Mouse (Mus musculus) E14TG2a.4 (cell line): ENCODE measurements around the gene Myog.

ENCODE experiments used
- H3K27me3 ChIP-seq: 2 replicates; pipeline ENCODE4 v1.6.1; 2014; ENCODE audit warnings: low read length, control low read depth; ENCODE audit not compliant: insufficient read depth
- H3K36me3 ChIP-seq: 2 replicates; pipeline ENCODE4 v1.6.1; 2014; ENCODE audit warnings: low read length, control low read depth; ENCODE audit not compliant: insufficient read depth
- H3K4me1 ChIP-seq: replicated peaks from 2 replicates; pipeline ENCODE4 v1.6.1; 2014; ENCODE audit warnings: low read depth, low read length, control low read depth
- H3K4me3 ChIP-seq: replicated peaks from 2 replicates; pipeline ENCODE4 v1.5.1; 2014; ENCODE audit warnings: mild to moderate bottlenecking, low read length
- H3K9me3 ChIP-seq: 2 replicates; pipeline ENCODE4 v1.6.1; 2014; ENCODE audit warnings: low read length, control low read depth
- CTCF ChIP-seq: conservative IDR thresholded peaks from 2 replicates; pipeline ENCODE4 v1.5.1; 2014; ENCODE audit warnings: low read length
- NANOG ChIP-seq: IDR thresholded peaks from 2 replicates; pipeline ENCODE4 v1.6.1; 2014; ENCODE audit warnings: borderline replicate concordance, low read length, mixed read lengths
- POU5F1 ChIP-seq: IDR thresholded peaks from 2 replicates; pipeline ENCODE4 v1.6.1; 2014; ENCODE audit warnings: low read length, borderline replicate concordance

Myog gene

DNA sequence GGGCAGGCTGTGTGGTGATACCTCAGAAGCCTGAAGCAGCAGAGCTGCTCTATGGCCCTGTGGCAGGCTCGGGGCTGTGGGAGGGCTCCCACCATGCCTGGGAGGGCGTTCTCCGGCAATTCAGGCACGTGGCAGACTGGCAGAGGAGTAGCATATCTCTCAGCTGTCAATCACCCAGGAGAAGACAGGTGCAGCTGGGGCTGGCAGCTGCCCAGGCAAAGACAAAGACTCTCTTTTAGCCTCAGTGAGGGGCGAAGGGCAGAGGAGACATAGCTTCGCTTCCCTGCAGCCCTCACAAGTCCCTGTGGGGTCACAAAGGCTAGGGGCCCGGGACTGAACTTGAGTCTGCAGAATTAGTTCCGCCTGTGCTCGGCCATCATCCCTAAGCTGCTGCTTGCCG, 17.6 kb downstream of the Myog start:
- Histone ChIP-seq H3K27me3 (no peaks in the 10 kb centered on the region), H3K4me1 (peaks cover 30% of the 10 kb centered on the region), H3K36me3 (peaks cover 97% of the 10 kb centered on the region), H3K4me3 (no peak overlapping the region), H3K9me3 (no peaks in the 10 kb centered on the region)
- TF ChIP-seq CTCF (no peak), POU5F1 (no peak), NANOG (no peak)

DNA sequence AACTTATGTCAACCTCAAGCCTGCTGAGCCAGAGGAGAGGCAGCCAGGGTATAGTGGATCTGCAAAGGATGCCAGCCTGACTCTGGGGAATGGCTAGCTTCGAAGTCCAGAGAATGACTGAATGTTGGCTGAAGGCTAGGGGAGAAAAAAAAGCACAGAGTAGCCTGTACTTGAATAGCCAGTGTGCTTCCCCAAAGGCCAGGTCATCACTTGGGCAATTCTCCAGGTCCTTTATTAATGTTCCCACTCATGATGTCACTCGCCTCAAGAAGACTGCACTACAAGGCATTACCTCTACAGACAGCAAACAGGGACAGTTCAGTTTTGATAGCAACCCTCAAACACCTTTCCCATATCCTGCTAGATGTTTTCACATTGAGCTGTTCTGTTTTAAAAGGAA, 20.5 kb downstream of the Myog start:
- Histone ChIP-seq H3K4me3 (no peak overlapping the region), H3K36me3 (peaks cover 95% of the 10 kb centered on the region), H3K9me3 (no peaks in the 10 kb centered on the region), H3K4me1 (peaks cover 22% of the 10 kb centered on the region), H3K27me3 (no peaks in the 10 kb centered on the region)
- TF ChIP-seq CTCF (no peak), NANOG (no peak), POU5F1 (no peak)

DNA sequence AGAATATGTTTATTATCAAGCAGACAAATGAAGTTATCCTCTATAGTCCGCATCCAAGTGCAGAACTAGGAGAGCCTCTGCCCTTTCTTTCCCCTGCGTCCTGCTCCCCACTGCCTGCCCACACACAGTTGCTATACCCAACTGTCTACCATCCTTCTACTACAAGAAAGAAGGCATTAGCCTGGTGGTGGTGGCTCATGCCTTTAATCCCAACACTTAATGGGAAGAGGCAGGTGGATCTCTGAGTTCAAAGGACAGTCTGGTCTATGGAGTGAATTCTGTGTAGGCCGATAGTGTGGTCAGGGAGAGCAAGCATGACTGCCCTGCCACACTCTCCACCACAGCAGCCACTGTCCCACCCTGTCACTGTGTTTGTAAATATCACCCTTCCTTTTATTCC, 20.9 kb downstream of the Myog start:
- Histone ChIP-seq H3K36me3 (peaks cover 95% of the 10 kb centered on the region), H3K9me3 (no peaks in the 10 kb centered on the region)
- TF ChIP-seq NANOG (no peak), CTCF (no peak), POU5F1 (no peak)

DNA sequence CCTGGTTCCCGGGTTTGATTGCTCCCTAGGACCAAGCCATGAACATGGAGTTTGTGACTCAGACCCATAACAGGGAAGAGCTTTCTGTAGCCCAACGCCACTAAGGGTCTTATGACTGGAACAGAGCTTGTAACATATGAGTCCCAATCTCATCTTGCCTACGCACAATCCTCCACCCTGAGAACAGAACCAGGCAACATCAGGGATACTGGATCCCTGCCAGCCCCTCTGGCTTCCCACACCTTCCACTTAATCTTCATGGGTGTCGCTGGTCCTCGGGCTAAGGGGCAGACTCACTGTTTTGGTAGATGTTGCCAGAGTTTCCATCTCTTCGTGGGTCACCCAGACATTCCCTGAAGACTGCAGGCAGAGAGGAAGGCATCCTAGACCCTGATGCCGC, 22.0 kb downstream of the Myog start:
- Histone ChIP-seq H3K4me3 (no peak overlapping the region), H3K27me3 (no peaks in the 10 kb centered on the region), H3K9me3 (no peaks in the 10 kb centered on the region), H3K36me3 (peaks cover 96% of the 10 kb centered on the region), H3K4me1 (peaks cover 27% of the 10 kb centered on the region)
- TF ChIP-seq NANOG = no peak
- no peak for TF ChIP-seq CTCF
- no peak for TF ChIP-seq POU5F1

More for the DNA sequence above, 20.9 kb downstream of the Myog start:
- H3K4me1 ChIP-seq = peaks cover 22% of the 10 kb centered on the region
- H3K4me3 ChIP-seq = no peak overlapping the region
- no peaks in the 10 kb centered on the region for H3K27me3 ChIP-seq

DNA sequence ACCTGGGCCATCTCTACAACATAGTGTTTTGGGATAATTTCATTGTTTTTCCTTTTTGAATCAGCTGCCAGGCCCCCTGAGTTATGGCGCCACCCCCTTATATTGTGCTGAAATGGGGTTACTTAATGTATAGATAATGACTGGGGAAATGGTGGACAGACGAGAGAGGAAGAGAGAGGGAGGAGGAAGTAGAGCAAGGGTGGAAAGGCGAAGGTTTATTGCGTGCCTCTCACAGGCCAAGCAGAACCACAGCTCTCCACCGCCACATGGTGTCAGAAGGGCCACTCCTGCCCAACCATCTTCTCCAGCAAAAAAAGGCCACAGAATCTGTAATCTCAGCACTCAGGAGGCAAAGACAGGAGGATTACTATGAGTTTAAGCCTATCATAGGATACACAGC, 25.4 kb downstream of the Myog start:
- no peak overlapping the region for H3K4me3 ChIP-seq
- TF ChIP-seq CTCF (no peak), NANOG (no peak), POU5F1 (no peak)
- H3K27me3 ChIP-seq = no peaks in the 10 kb centered on the region
- H3K36me3 ChIP-seq = peaks cover 98% of the 10 kb centered on the region
- H3K4me1 ChIP-seq = peaks cover 36% of the 10 kb centered on the region
- no peaks in the 10 kb centered on the region for H3K9me3 ChIP-seq

DNA sequence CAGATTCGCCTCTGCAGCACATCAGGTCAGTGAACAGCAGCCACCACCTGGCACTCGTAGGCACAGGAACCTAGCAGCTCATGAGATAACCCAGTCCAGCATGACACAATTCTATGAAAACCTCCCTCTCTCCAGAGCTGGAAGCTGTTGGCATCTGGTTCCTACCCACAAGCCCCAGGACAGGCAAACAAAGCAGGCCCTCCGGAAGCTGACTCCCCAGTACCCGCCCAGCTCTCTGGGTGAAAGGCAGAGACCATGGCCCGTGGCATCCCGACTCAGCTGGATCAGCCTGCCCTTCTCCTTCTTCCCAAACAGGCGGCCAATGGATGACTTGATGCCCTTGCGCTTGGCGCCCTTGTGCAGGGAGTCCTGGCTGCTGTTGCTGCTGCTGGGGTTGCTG, 26.6 kb downstream of the Myog start:
- H3K4me3 ChIP-seq = no peak overlapping the region
- H3K4me1 ChIP-seq = peaks cover 41% of the 10 kb centered on the region
- TF ChIP-seq CTCF = no peak
- TF ChIP-seq NANOG = no peak
- TF ChIP-seq POU5F1 = no peak
- H3K27me3 ChIP-seq = no peaks in the 10 kb centered on the region
- no peaks in the 10 kb centered on the region for H3K9me3 ChIP-seq
- H3K36me3 ChIP-seq = peaks cover 98% of the 10 kb centered on the region

DNA sequence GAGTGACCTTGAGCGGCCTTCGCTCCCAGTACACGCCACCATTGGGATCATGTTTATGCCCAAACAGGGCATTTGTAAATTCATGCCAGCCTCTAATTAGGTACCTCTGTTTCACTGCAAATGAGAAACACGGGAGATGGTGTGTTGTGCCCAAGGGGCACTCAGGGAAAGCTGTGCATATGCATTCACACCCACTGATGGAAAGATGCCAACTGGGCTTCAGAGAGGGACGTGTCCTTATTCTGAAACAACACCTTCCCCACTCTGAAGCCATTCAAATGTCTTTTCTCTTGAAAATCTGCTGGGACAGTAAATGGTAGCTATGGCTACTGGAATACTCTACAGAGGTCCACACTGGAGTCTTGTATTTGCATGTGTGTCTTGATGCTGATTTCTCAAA, 28.5 kb downstream of the Myog start:
- no peaks in the 10 kb centered on the region for H3K27me3 ChIP-seq
- H3K36me3 ChIP-seq = peaks cover 98% of the 10 kb centered on the region
- H3K9me3 ChIP-seq = peaks cover 4% of the 10 kb centered on the region; the same call in 1 of the 2 replicates
- TF ChIP-seq POU5F1 = no peak
- TF ChIP-seq NANOG = no peak
- TF ChIP-seq CTCF = no peak
- peaks cover 31% of the 10 kb centered on the region for H3K4me1 ChIP-seq
- H3K4me3 ChIP-seq = no peak overlapping the region

DNA sequence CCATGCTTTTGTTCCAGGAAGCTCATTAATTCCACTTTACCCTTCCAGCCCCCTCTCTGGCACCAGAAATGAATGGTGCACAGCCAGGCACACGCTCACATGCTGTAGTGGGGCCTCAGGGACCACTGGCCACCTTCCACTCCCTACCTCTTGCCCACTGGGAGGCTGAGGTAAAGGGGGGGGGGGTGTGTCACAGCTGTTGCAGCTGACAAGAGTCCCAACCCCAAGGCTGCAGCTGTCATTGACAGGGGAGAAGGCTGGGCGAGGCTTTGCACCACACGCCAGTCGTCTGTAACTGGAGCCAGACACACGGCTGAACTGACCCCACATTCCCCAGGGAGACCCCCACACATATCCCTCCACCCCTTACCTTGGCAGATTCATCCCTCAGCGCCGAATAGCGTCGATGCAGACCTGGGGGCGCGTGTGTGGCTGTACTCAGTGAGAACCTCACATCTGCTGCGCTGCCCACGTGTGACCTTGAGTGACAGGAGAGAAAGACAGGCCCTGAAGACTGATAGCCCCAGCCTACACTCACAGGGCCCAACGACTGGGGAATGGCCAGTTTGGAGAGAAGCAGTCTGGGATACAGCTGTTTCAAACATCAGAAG, 31.0 kb downstream of the Myog start:
- TF ChIP-seq CTCF (no peak), NANOG (no peak), POU5F1 (no peak)
- peaks cover 4% of the 10 kb centered on the region; the same call in 1 of the 2 replicates for H3K9me3 ChIP-seq
- H3K36me3 ChIP-seq = peaks cover 93% of the 10 kb centered on the region
- no peak overlapping the region for H3K4me3 ChIP-seq
- H3K4me1 ChIP-seq = peaks cover 54% of the 10 kb centered on the region
- H3K27me3 ChIP-seq = no peaks in the 10 kb centered on the region; the same call in 1 of the 2 replicates

DNA sequence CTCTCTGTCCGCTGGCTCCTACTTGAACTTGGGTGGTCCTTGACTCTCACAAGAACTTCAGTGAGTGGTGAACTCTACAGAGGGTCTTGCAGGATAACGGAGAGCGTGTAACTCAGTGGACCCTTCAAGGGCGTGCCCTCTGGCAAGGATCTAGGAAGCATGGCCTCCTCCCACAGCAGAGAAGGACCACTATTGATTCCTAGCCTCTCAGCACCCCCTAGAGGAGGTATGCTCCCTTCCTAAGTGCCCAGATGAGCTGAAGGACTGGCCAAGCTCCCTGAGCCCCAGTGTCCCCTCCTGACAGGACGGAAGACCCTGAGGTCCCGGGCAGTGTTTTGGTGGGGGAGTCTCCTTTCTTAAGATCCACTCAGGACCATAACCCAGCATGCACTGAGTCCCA, 32.8 kb downstream of the Myog start:
- H3K27me3 ChIP-seq = no peaks in the 10 kb centered on the region; the same call in 1 of the 2 replicates
- H3K4me1 ChIP-seq = peaks cover 58% of the 10 kb centered on the region
- TF ChIP-seq CTCF = no peak
- TF ChIP-seq NANOG = no peak
- peaks cover 76% of the 10 kb centered on the region for H3K36me3 ChIP-seq
- H3K4me3 ChIP-seq = no peak overlapping the region
- peaks cover 4% of the 10 kb centered on the region; the same call in 1 of the 2 replicates for H3K9me3 ChIP-seq
